Mouse (Mus musculus): ENCODE measurements at regions not wholly inside any gene's neighbourhood (a gene's known extent, or its start where the extent isn't known, plus 50 kb on each side); places are given as distances from the start of the nearest gene placed in this dataset.
A peak's percentile ranks its signal among the peaks of the same experiment; 100 is the strongest.
"Not testable (repeated sequence)": the region's sequence is repeated elsewhere in the genome, so short reads cannot be mapped to it uniquely, and the experiment has no call there.

DNA sequence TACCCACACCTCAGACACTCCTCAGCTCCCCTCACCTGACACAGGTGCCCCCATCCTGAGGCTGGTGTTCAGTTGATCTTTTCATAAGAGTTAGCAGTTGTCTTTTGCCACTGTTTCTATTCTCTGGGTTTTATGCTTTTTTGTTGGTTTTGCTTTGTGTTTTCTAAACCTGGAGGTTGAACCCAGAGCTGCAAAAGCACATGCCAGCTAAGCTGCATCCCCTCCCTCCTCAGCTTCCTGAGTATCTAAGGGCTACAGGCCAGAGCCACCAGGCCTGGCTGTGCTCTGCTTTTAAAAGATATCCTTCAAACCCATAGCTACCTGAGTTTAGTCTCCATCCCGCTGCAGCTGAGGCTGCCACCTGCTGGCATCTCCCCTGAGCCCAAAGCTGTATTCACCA lies 140.1 kb downstream of the Tcp10c start:
- H3K9ac ChIP-seq (replicated peaks); ATAC-seq (replicated peaks); H3K27ac ChIP-seq (replicated peaks); H3K4me3 ChIP-seq; H3K27me3 ChIP-seq; H3K4me2 ChIP-seq (replicated peaks); H3K36me3 ChIP-seq; H3K4me1 ChIP-seq; H3K9me3 ChIP-seq: not testable (repeated sequence)
- 40% methylated on average over 1 of the region's 1 CpGs for WGBS

- 12% methylated on average over 1 of the region's 1 CpGs for WGBS
- not testable (repeated sequence) for H3K36me3 ChIP-seq; H3K9me3 ChIP-seq; H3K4me3 ChIP-seq; H3K9ac ChIP-seq (replicated peaks); H3K27me3 ChIP-seq; H3K4me2 ChIP-seq (replicated peaks)
- H3K4me1 ChIP-seq: peaks cover 14% of the 10 kb centered on the region
- peak overlapping the region; percentile 90 for H3K27ac ChIP-seq (replicated peaks)
- ATAC-seq (replicated peaks): peak; percentile 45
These were observed 150.0 kb downstream of the Tcp10c start for GRCm38 (mm10) chr17:13504365-13504764.

DNA sequence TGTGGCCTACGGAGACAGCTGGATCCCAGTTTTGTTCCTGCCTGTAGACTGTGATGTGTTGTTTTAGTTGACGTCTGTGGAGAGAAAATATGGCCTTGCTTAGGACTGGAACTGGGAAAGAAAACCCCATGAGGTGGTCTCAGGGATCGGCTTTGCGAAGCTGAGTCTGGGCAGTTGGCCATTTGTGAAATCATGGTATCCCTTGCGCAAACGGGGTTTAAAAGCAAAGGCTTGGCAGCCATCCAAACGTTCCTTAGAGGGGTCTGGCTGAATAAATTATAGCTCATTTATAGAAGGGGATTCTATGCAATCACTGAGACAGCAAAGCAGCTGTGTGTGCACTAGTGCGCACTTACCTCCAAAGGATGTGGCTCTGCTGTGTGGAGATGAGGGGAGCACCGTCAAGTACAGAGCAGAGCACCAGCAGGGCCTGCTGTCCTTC lies 150.5 kb downstream of the Tcp10c start:
- not testable (repeated sequence) for H3K4me3 ChIP-seq; H3K4me2 ChIP-seq (replicated peaks); H3K9ac ChIP-seq (replicated peaks); H3K27me3 ChIP-seq; H3K36me3 ChIP-seq; H3K9me3 ChIP-seq
- Histone ChIP-seq H3K27ac (replicated peaks) (peak overlapping the region; percentile 90), H3K4me1 (peaks cover 14% of the 10 kb centered on the region)
- WGBS: 5% methylated on average over 8 of the region's 9 CpGs
- ATAC-seq (replicated peaks): peak; percentile 96

DNA sequence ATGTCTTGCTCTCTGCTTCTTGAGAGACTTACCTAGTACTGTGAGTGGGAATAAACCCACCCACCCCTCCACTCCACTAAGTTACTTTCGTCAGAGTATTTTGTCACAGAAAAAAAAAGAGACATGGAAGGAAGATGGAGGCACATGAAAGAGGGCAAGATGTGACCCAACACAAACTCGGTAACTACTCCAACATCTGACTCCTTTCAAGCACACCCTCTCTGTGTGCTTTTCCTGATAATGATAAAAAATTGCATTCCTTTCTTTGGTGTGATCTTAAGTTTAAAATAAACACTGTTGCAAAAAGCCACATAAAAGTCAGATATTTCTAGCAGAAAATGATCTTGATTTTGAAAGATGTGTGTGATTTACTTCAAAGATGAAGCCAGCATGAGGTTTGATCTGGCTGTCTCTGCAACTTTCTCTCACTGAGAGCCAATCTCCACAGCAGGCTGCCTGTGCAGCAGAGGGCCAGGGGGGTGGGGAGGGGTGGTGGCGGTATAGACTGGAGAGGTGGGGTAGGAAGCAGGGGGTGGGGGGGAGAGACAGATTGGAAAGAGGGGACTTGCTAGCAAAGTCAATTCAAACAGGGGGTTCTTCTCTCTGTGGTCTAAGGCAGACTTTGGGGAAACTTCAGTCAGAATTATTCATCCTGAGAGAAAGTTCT lies 153.2 kb downstream of the Tcp10c start:
- H3K9me3 ChIP-seq; H3K4me3 ChIP-seq; H3K27ac ChIP-seq (replicated peaks); H3K27me3 ChIP-seq; H3K4me2 ChIP-seq (replicated peaks); ATAC-seq (replicated peaks); H3K9ac ChIP-seq (replicated peaks); H3K36me3 ChIP-seq: not testable (repeated sequence)
- peaks cover 14% of the 10 kb centered on the region for H3K4me1 ChIP-seq
- WGBS: 47% methylated on average over 2 of the region's 3 CpGs

GRCm38 (mm10) chr17:13519409-13520201 lies 165.2 kb downstream of the Tcp10c start:
- 88% methylated on average over 3 of the region's 5 CpGs for WGBS
- not testable (repeated sequence) for H3K36me3 ChIP-seq; ATAC-seq (replicated peaks); H3K9me3 ChIP-seq; H3K4me3 ChIP-seq; H3K27me3 ChIP-seq; H3K4me1 ChIP-seq; H3K9ac ChIP-seq (replicated peaks); H3K27ac ChIP-seq (replicated peaks); H3K4me2 ChIP-seq (replicated peaks)

- ATAC-seq (replicated peaks); H3K27ac ChIP-seq (replicated peaks); H3K27me3 ChIP-seq; H3K9ac ChIP-seq (replicated peaks); H3K4me1 ChIP-seq; H3K4me3 ChIP-seq; H3K4me2 ChIP-seq (replicated peaks); H3K36me3 ChIP-seq; H3K9me3 ChIP-seq: not testable (repeated sequence)
- 91% methylated on average over 5 of the region's 5 CpGs for WGBS
These were observed 178.2 kb downstream of the Tcp10c start for GRCm38 (mm10) chr17:13532579-13532978.

GRCm38 (mm10) chr17:13540446-13541241 lies 186.3 kb downstream of the Tcp10c start:
- Histone ChIP-seq H3K36me3 (no peaks in the 10 kb centered on the region), H3K9ac (replicated peaks) (no peak overlapping the region), H3K4me2 (replicated peaks) (no peak overlapping the region), H3K27me3 (no peaks in the 10 kb centered on the region), H3K4me3 (no peak overlapping the region), H3K27ac (replicated peaks) (no peak overlapping the region), H3K9me3 (peaks cover 36% of the 10 kb centered on the region), H3K4me1 (no peaks in the 10 kb centered on the region)
- WGBS: 81% methylated on average over 7 of the region's 7 CpGs
- no peak for ATAC-seq (replicated peaks)

DNA sequence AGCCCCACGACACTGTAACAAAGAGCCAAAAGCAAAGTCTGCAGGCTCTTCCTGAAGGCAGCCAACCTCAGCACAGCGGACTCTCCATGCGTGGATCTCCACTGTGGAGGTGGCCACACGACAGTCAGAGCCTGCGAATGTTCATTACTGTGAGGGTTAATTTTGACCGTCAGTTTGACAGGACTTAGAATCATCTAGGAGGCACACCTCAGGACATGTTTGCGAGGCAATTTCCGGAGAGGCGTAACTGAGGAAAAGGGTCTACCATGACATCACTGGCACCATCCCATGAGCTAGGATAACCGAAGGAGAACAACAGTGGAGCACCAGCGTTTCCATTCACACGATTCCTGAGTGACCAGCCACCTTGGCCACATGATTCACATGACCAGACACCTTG lies 186.9 kb downstream of the Tcp10c start:
- Histone ChIP-seq H3K36me3 (no peaks in the 10 kb centered on the region), H3K4me3 (no peak overlapping the region), H3K27me3 (no peaks in the 10 kb centered on the region), H3K4me1 (no peaks in the 10 kb centered on the region), H3K9me3 (peaks cover 37% of the 10 kb centered on the region), H3K27ac (replicated peaks) (no peak overlapping the region), H3K4me2 (replicated peaks) (no peak overlapping the region), H3K9ac (replicated peaks) (no peak overlapping the region)
- WGBS: 68% methylated on average over 12 of the region's 12 CpGs
- ATAC-seq (replicated peaks): no peak

- Histone ChIP-seq H3K4me2 (replicated peaks) (no peak overlapping the region), H3K27me3 (no peaks in the 10 kb centered on the region), H3K4me3 (no peak overlapping the region), H3K27ac (replicated peaks) (no peak overlapping the region), H3K36me3 (no peaks in the 10 kb centered on the region), H3K4me1 (no peaks in the 10 kb centered on the region), H3K9ac (replicated peaks) (no peak overlapping the region), H3K9me3 (peaks cover 45% of the 10 kb centered on the region)
- no peak for ATAC-seq (replicated peaks)
These were observed 187.9 kb downstream of the Tcp10c start for GRCm38 (mm10) chr17:13542261-13542660.

GRCm38 (mm10) chr17:13542856-13543255 lies 188.5 kb downstream of the Tcp10c start:
- Histone ChIP-seq H3K4me2 (replicated peaks) (no peak overlapping the region), H3K9me3 (peaks cover 50% of the 10 kb centered on the region), H3K9ac (replicated peaks) (no peak overlapping the region), H3K27me3 (no peaks in the 10 kb centered on the region), H3K27ac (replicated peaks) (no peak overlapping the region), H3K4me1 (no peaks in the 10 kb centered on the region), H3K4me3 (no peak overlapping the region), H3K36me3 (no peaks in the 10 kb centered on the region)
- 84% methylated on average over 10 of the region's 10 CpGs for WGBS
- ATAC-seq (replicated peaks): no peak

DNA sequence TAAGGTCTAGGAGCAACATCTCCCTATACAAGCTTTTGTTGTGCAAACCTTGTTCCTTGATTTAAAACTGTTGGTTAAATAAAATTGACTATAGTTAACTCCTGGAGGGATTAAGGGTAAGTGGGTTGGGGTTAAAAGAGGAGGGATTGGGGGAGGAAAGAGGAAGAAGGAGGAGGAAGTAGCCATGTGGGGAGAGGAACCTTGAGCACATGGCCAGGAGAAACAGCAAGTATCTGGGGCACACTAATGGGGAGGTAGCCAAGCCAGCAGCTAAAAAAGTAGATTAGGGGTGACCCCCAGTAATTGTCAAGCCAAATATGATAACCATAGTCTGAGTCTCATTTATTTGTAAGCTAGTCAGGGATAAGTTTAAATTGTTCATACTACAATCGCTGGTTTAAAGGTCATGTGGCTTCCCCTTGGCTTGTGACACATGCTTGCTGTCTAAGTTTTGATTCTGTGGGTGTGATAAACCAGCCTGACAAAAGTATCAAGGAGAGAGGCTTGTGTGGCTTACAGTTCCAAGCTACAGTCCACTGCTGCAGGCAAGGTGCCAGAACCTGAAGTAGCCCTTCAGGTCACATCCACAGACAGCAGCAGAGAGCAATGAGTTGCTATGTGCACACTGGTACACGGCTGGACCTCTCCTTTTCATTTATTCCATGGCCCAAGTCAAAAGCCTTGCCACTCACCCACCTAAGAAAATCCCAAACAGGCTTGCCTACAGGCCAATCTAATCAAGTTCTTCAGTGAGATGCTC lies 189.8 kb downstream of the Tcp10c start:
- no peaks in the 10 kb centered on the region for H3K4me1 ChIP-seq
- peaks cover 62% of the 10 kb centered on the region for H3K9me3 ChIP-seq
- H3K27ac ChIP-seq (replicated peaks): no peak overlapping the region
- H3K4me3 ChIP-seq: no peak overlapping the region
- H3K9ac ChIP-seq (replicated peaks): no peak overlapping the region
- no peak overlapping the region for H3K4me2 ChIP-seq (replicated peaks)
- H3K27me3 ChIP-seq: no peaks in the 10 kb centered on the region
- WGBS: 62% methylated on average over 2 of the region's 2 CpGs
- H3K36me3 ChIP-seq: no peaks in the 10 kb centered on the region
- no peak for ATAC-seq (replicated peaks)

- Histone ChIP-seq H3K9me3 (peaks cover 59% of the 10 kb centered on the region), H3K4me1 (no peaks in the 10 kb centered on the region), H3K9ac (replicated peaks) (no peak overlapping the region), H3K4me2 (replicated peaks) (no peak overlapping the region), H3K27ac (replicated peaks) (peak overlapping the region; percentile 36), H3K36me3 (no peaks in the 10 kb centered on the region), H3K27me3 (no peaks in the 10 kb centered on the region), H3K4me3 (no peak overlapping the region)
- WGBS: 55% methylated on average over 3 of the region's 3 CpGs
- no peak for ATAC-seq (replicated peaks)
These were observed 191.9 kb downstream of the Tcp10c start for GRCm38 (mm10) chr17:13546249-13546648.

All from forebrain, embryonic 15.5 days (tissue).